8 mouse cellular contexts compared by ENCODE assay signal in the genomic region with DNA sequence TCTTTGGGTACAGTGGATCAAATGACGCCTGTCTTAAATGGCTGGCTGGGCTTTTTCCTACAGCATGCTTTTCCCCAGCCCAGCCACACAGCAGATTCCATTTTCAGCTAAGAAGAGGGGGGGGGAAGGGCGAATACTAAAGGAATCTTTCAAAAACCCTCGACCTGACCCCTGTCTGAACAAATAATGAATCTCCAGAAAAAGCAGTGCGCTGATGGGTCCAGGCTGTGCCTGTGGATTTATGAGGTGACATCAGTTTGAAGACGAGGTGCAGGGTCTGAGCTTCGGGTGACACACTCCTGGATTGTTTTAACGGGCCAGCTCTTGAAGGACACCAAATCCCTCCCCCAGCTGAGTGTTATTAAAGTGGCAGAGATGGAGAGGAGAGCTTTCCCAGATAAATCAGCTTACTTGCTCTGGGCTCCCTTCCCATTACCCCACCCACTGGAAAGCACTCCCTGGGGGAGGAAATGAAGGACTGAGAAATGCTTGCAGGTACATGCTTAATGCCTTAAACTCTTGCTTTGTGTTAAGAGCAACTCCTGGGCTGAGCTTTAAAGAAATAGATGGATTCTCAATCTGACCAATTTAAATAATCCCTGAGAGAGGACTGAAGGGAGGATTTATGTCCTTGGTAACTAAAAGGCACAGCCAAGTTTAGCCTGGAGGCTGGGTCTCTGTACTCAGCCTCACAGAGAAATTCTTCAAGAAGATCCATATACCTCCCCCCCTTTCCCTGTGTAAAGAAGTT.
DNase-seq lines count a peak whose midpoint lies in the region; ATAC-seq and TF ChIP-seq lines count a peak whose summit lies in the region.

No protein-coding gene starts in this region.

- H3K27me3 ChIP-seq in embryonic facial prominence, embryonic 15.5 days, result no peaks in the 10 kb centered on the region
- no peaks in the 10 kb centered on the region for H3K27me3 ChIP-seq in midbrain, postnatal 0 days (ENCODE audit: insufficient read depth, low read length)
- no peaks in the 10 kb centered on the region for H3K27me3 ChIP-seq in cerebellum, adult 2 months (ENCODE audit: control insufficient read depth, insufficient read depth, low read length)

- peak overlapping the region; percentile 71 for H3K27ac ChIP-seq in embryonic facial prominence, embryonic 15.5 days (replicated peaks)
- peak overlapping the region; percentile 60 for H3K27ac ChIP-seq in midbrain, postnatal 0 days (ENCODE audit: low read depth, low read length)
- no peak overlapping the region for H3K27ac ChIP-seq in cerebellum, adult 2 months (ENCODE audit: insufficient read depth, low read length)

- TF ChIP-seq CTCF in midbrain, postnatal 0 days (IDR thresholded peaks at IDR 0.05), result no peak
- TF ChIP-seq CTCF in cerebellum, adult 2 months (IDR thresholded peaks at IDR 0.05; ENCODE audit: borderline replicate concordance, insufficient read depth, low read depth, low read length), result no peak

- peak; percentile 70 for ATAC-seq in embryonic facial prominence, embryonic 15.5 days (ENCODE audit: insufficient number of reproducible peaks, low FRiP score, low TSS enrichment, low read depth)
- peak; percentile 75 for ATAC-seq in midbrain, postnatal 0 days (ENCODE audit: low FRiP score)

- intact Hi-C loops in heart, postnatal 10 days (cut with DNase I), result loop anchor here (5.0 kb wide), 1 partner anchor 486 kb away; no protein-coding TSS in a partner anchor

- H3K4me1 ChIP-seq in embryonic facial prominence, embryonic 15.5 days, result peaks cover 37% of the 10 kb centered on the region
- H3K4me1 ChIP-seq in midbrain, postnatal 0 days (ENCODE audit: insufficient read depth, low read length), result 0 out of 2 replicates have a peak, but pooled peaks cover 5% of the 10 kb centered on the region
- no peaks in the 10 kb centered on the region for H3K4me1 ChIP-seq in cerebellum, adult 2 months (ENCODE audit: control insufficient read depth, insufficient read depth, low read length)

- no peaks in the 10 kb centered on the region for H3K9me3 ChIP-seq in embryonic facial prominence, embryonic 15.5 days (replicated peaks)
- no peaks in the 10 kb centered on the region for H3K9me3 ChIP-seq in midbrain, postnatal 0 days (ENCODE audit: low read length)

- no peaks in the 10 kb centered on the region for H3K36me3 ChIP-seq in embryonic facial prominence, embryonic 15.5 days
- no peaks in the 10 kb centered on the region for H3K36me3 ChIP-seq in midbrain, postnatal 0 days (ENCODE audit: insufficient read depth, low read length)

- peak; percentile 12 to 18 for DNase-seq in layer of hippocampus, postnatal 10 days (ENCODE audit: low spot score in 2 of 2)
- no peak for DNase-seq in layer of hippocampus, postnatal 14 days (ENCODE audit: low spot score in 2 of 2)
- DNase-seq in heart, postnatal 10 days, result peak; percentile 71 to 77
- peak; percentile 25 to 37 for DNase-seq in kidney, postnatal 25 days
- peak; percentile 54 for DNase-seq in midbrain, postnatal 0 days (ENCODE audit: low spot score)
- DNase-seq in cerebellum, postnatal 4 days (ENCODE audit: low spot score in 2 of 2), result no peak
- no peak for DNase-seq in cerebellum, adult 2 months

- no peak overlapping the region for H3K9ac ChIP-seq in embryonic facial prominence, embryonic 15.5 days
- no peak overlapping the region for H3K9ac ChIP-seq in midbrain, postnatal 0 days (replicated peaks; ENCODE audit: low read length, poor library complexity, severe bottlenecking)

- WGBS in embryonic facial prominence, embryonic 15.5 days, result 6% methylated on average over 7 of the region's 7 CpGs
- WGBS in midbrain, postnatal 0 days, result 10% methylated on average over 7 of the region's 7 CpGs
- 56% methylated on average over 7 of the region's 7 CpGs for WGBS in cerebellum, adult 2 months

- TF ChIP-seq POLR2A in cerebellum, adult 2 months (IDR thresholded peaks at IDR 0.05; ENCODE audit: borderline replicate concordance, insufficient read depth, low read length), result no peak

- peak overlapping the region; percentile 24 for H3K4me2 ChIP-seq in embryonic facial prominence, embryonic 15.5 days (replicated peaks)
- H3K4me2 ChIP-seq in midbrain, postnatal 0 days (ENCODE audit: low read depth, low read length, poor library complexity, severe bottlenecking), result no peak overlapping the region

- no peak overlapping the region for H3K4me3 ChIP-seq in embryonic facial prominence, embryonic 15.5 days (replicated peaks)
- no peak overlapping the region for H3K4me3 ChIP-seq in midbrain, postnatal 0 days (ENCODE audit: low read depth, low read length)
- no peak overlapping the region for H3K4me3 ChIP-seq in cerebellum, adult 2 months (replicated peaks; ENCODE audit: insufficient read depth, low read depth, low read length)

Comparison
In these comparisons a context has a peak if more than half of its experiments do, and no peak if none do; other contexts are left out.
1. DNase-seq: peak in layer of hippocampus, postnatal 10 days (2 of 2), heart, postnatal 10 days (2 of 2), kidney, postnatal 25 days (2 of 2) and midbrain, postnatal 0 days (single experiment); none in layer of hippocampus, postnatal 14 days (0 of 2), cerebellum, postnatal 4 days (0 of 2) and cerebellum, adult 2 months (0 of 2).